In genomic region chr7:29541608-29542007, GRCm38 (mm10) we compare ENCODE assay signal across 13 mouse cellular contexts.
"Had no signal": no experiment of that assay in that cellular context is flagged by ENCODE, and none has a peak within 500 bp of the region (broad histone marks: within the 10 kb centered on the region; RNA-seq: fewer than 3 reads in every experiment).

No protein-coding gene starts in this region.

- DNase-seq: lung, adult 18-20 months; lung, embryonic 14.5 days; lung, postnatal 10 days; lung, postnatal 4 days; midbrain, embryonic 14.5 days; retina, postnatal 1 day; right cerebral cortex, adult 18-20 months; right cerebral cortex, postnatal 25 days; right cerebral cortex, postnatal 4 days; spleen, adult 18-20 months; thymus, adult 18-20 months; thymus, postnatal 14 days; thymus, postnatal 36 days had no signal
